Mouse (Mus musculus) ES-Bruce4 (cell line): ENCODE results near the gene Brsk1.

Experiments
- CTCF ChIP-seq: IDR thresholded peaks from one replicate; pipeline ENCODE4 v1.8.1; 2011; ENCODE audit warnings: low read depth, low read length
- POLR2A ChIP-seq: IDR thresholded peaks from one replicate; pipeline ENCODE4 v1.8.1; 2011; ENCODE audit warnings: low read length; ENCODE audit not compliant: insufficient read depth

GRCm38 (mm10) chr7:4759670-4760069 is 69.3 kb downstream of the Brsk1 start:
- no peak for TF ChIP-seq CTCF
- TF ChIP-seq POLR2A = no peak
